Mouse (Mus musculus): ENCODE data around the gene Slc25a47. TPM values are rescaled to one million over a fixed set of nuclear protein-coding genes. Genes with fewer than 3 reads are reported as not detected.

Gene Slc25a47
- polyA plus RNA-seq, 1 experiment from 2014 or later = 9.8 TPM

GRCm38 (mm10) chr12:108858486-108858885 lies 22.6 kb downstream of the Slc25a47 start:
- no peak overlapping the region for H3K27ac ChIP-seq (ENCODE audit: low read depth, low read length)
- H3K9ac ChIP-seq (ENCODE audit: low read length) = no peak overlapping the region
- H3K36me3 ChIP-seq (ENCODE audit: control insufficient read depth, insufficient read depth, low read length) = peaks cover 3% of the 10 kb centered on the region; the same call in 1 of the 2 replicates
- no peak for DNase-seq (ENCODE audit: low spot score, missing footprints)
- ATAC-seq (ENCODE audit: low FRiP score) = no peak
- no peaks in the 10 kb centered on the region for H3K27me3 ChIP-seq (ENCODE audit: control insufficient read depth, insufficient read depth, low read length)
- H3K9me3 ChIP-seq (ENCODE audit: control insufficient read depth, low read length) = no peaks in the 10 kb centered on the region
- H3K4me1 ChIP-seq (ENCODE audit: control insufficient read depth, insufficient read depth, low read length) = no peaks in the 10 kb centered on the region
- no peak overlapping the region for H3K4me3 ChIP-seq (ENCODE audit: low read depth, low read length)
- WGBS = 91% methylated on average over 5 of the region's 5 CpGs
- no peak overlapping the region for H3K4me2 ChIP-seq

- no peak overlapping the region for H3K27ac ChIP-seq (ENCODE audit: low read depth, low read length)
- H3K36me3 ChIP-seq (ENCODE audit: control insufficient read depth, insufficient read depth, low read length) = peaks cover 36% of the 10 kb centered on the region
- no peak overlapping the region for H3K9ac ChIP-seq (ENCODE audit: low read length)
- H3K4me3 ChIP-seq (ENCODE audit: low read depth, low read length) = no peak overlapping the region
- H3K27me3 ChIP-seq (ENCODE audit: control insufficient read depth, insufficient read depth, low read length) = no peaks in the 10 kb centered on the region
- 94% methylated on average over 6 of the region's 6 CpGs for WGBS
- DNase-seq (ENCODE audit: low spot score, missing footprints) (no peak), ATAC-seq (ENCODE audit: low FRiP score) (no peak)
- no peak overlapping the region for H3K4me2 ChIP-seq
- no peaks in the 10 kb centered on the region for H3K9me3 ChIP-seq (ENCODE audit: control insufficient read depth, low read length)
- H3K4me1 ChIP-seq (ENCODE audit: control insufficient read depth, insufficient read depth, low read length) = no peaks in the 10 kb centered on the region
These were observed 29.2 kb downstream of the Slc25a47 start for GRCm38 (mm10) chr12:108865007-108865494.

GRCm38 (mm10) chr12:108869575-108869974 lies 33.7 kb downstream of the Slc25a47 start:
- 85% methylated on average over 2 of the region's 2 CpGs for WGBS
- H3K9ac ChIP-seq (ENCODE audit: low read length) = no peak overlapping the region
- DNase-seq (ENCODE audit: low spot score, missing footprints) (peak; percentile 76), ATAC-seq (ENCODE audit: low FRiP score) (no peak)
- H3K4me3 ChIP-seq (ENCODE audit: low read depth, low read length) = no peak overlapping the region
- H3K4me1 ChIP-seq (ENCODE audit: control insufficient read depth, insufficient read depth, low read length) = no peaks in the 10 kb centered on the region
- no peaks in the 10 kb centered on the region for H3K9me3 ChIP-seq (ENCODE audit: control insufficient read depth, low read length)
- H3K27ac ChIP-seq (ENCODE audit: low read depth, low read length) = no peak overlapping the region
- H3K4me2 ChIP-seq = no peak overlapping the region
- H3K27me3 ChIP-seq (ENCODE audit: control insufficient read depth, insufficient read depth, low read length) = no peaks in the 10 kb centered on the region
- peaks cover 38% of the 10 kb centered on the region for H3K36me3 ChIP-seq (ENCODE audit: control insufficient read depth, insufficient read depth, low read length)

GRCm38 (mm10) chr12:108873122-108873521 lies 37.3 kb downstream of the Slc25a47 start:
- Histone ChIP-seq H3K9me3 (ENCODE audit: control insufficient read depth, low read length) (no peaks in the 10 kb centered on the region), H3K4me3 (ENCODE audit: low read depth, low read length) (no peak overlapping the region), H3K27me3 (ENCODE audit: control insufficient read depth, insufficient read depth, low read length) (no peaks in the 10 kb centered on the region), H3K27ac (ENCODE audit: low read depth, low read length) (no peak overlapping the region), H3K4me1 (ENCODE audit: control insufficient read depth, insufficient read depth, low read length) (no peaks in the 10 kb centered on the region), H3K4me2 (no peak overlapping the region), H3K36me3 (ENCODE audit: control insufficient read depth, insufficient read depth, low read length) (peaks cover 28% of the 10 kb centered on the region), H3K9ac (ENCODE audit: low read length) (no peak overlapping the region)
- ATAC-seq (ENCODE audit: low FRiP score) (no peak), DNase-seq (ENCODE audit: low spot score, missing footprints) (peak; percentile 6)
- 85% methylated on average over 5 of the region's 5 CpGs for WGBS

GRCm38 (mm10) chr12:108879138-108879537 lies 43.3 kb downstream of the Slc25a47 start:
- Histone ChIP-seq H3K36me3 (ENCODE audit: control insufficient read depth, insufficient read depth, low read length) (peaks cover 11% of the 10 kb centered on the region; the same call in 1 of the 2 replicates), H3K9ac (ENCODE audit: low read length) (no peak overlapping the region), H3K4me3 (ENCODE audit: low read depth, low read length) (no peak overlapping the region), H3K27ac (ENCODE audit: low read depth, low read length) (no peak overlapping the region), H3K4me1 (ENCODE audit: control insufficient read depth, insufficient read depth, low read length) (no peaks in the 10 kb centered on the region), H3K27me3 (ENCODE audit: control insufficient read depth, insufficient read depth, low read length) (no peaks in the 10 kb centered on the region), H3K4me2 (no peak overlapping the region), H3K9me3 (ENCODE audit: control insufficient read depth, low read length) (no peaks in the 10 kb centered on the region)
- DNase-seq (ENCODE audit: low spot score, missing footprints) = no peak
- WGBS = 90% methylated on average over 4 of the region's 4 CpGs
- no peak for ATAC-seq (ENCODE audit: low FRiP score)

GRCm38 (mm10) chr12:108880606-108881005 lies 44.8 kb downstream of the Slc25a47 start:
- DNase-seq (ENCODE audit: low spot score, missing footprints) (no peak), ATAC-seq (ENCODE audit: low FRiP score) (no peak)
- Histone ChIP-seq H3K27me3 (ENCODE audit: control insufficient read depth, insufficient read depth, low read length) (no peaks in the 10 kb centered on the region), H3K4me3 (ENCODE audit: low read depth, low read length) (no peak overlapping the region), H3K36me3 (ENCODE audit: control insufficient read depth, insufficient read depth, low read length) (peaks cover 6% of the 10 kb centered on the region; the same call in 1 of the 2 replicates), H3K4me1 (ENCODE audit: control insufficient read depth, insufficient read depth, low read length) (no peaks in the 10 kb centered on the region), H3K9me3 (ENCODE audit: control insufficient read depth, low read length) (no peaks in the 10 kb centered on the region), H3K4me2 (no peak overlapping the region), H3K9ac (ENCODE audit: low read length) (no peak overlapping the region), H3K27ac (ENCODE audit: low read depth, low read length) (no peak overlapping the region)
- WGBS = 96% methylated on average over 5 of the region's 5 CpGs

GRCm38 (mm10) chr12:108881192-108881591 lies 45.3 kb downstream of the Slc25a47 start:
- ATAC-seq (ENCODE audit: low FRiP score) (no peak), DNase-seq (ENCODE audit: low spot score, missing footprints) (no peak)
- Histone ChIP-seq H3K36me3 (ENCODE audit: control insufficient read depth, insufficient read depth, low read length) (peaks cover 6% of the 10 kb centered on the region; the same call in 1 of the 2 replicates), H3K4me3 (ENCODE audit: low read depth, low read length) (no peak overlapping the region), H3K4me1 (ENCODE audit: control insufficient read depth, insufficient read depth, low read length) (no peaks in the 10 kb centered on the region), H3K27me3 (ENCODE audit: control insufficient read depth, insufficient read depth, low read length) (no peaks in the 10 kb centered on the region), H3K9ac (ENCODE audit: low read length) (no peak overlapping the region), H3K27ac (ENCODE audit: low read depth, low read length) (no peak overlapping the region), H3K9me3 (ENCODE audit: control insufficient read depth, low read length) (no peaks in the 10 kb centered on the region), H3K4me2 (no peak overlapping the region)
- 96% methylated on average over 3 of the region's 3 CpGs for WGBS

- no peak overlapping the region for H3K4me2 ChIP-seq
- H3K27ac ChIP-seq (ENCODE audit: low read depth, low read length) = no peak overlapping the region
- ATAC-seq (ENCODE audit: low FRiP score) (no peak), DNase-seq (ENCODE audit: low spot score, missing footprints) (no peak)
- H3K27me3 ChIP-seq (ENCODE audit: control insufficient read depth, insufficient read depth, low read length) = no peaks in the 10 kb centered on the region
- 90% methylated on average over 8 of the region's 8 CpGs for WGBS
- H3K9ac ChIP-seq (ENCODE audit: low read length) = no peak overlapping the region
- no peaks in the 10 kb centered on the region for H3K4me1 ChIP-seq (ENCODE audit: control insufficient read depth, insufficient read depth, low read length)
- peaks cover 13% of the 10 kb centered on the region; the same call in 1 of the 2 replicates for H3K36me3 ChIP-seq (ENCODE audit: control insufficient read depth, insufficient read depth, low read length)
- H3K4me3 ChIP-seq (ENCODE audit: low read depth, low read length) = no peak overlapping the region
- no peaks in the 10 kb centered on the region for H3K9me3 ChIP-seq (ENCODE audit: control insufficient read depth, low read length)
These were observed 46.9 kb downstream of the Slc25a47 start for GRCm38 (mm10) chr12:108882776-108883175.

GRCm38 (mm10) chr12:108885906-108886305 lies 50.1 kb downstream of the Slc25a47 start:
- no peak for ATAC-seq (ENCODE audit: low FRiP score)
- Histone ChIP-seq H3K9ac (ENCODE audit: low read length) (no peak overlapping the region), H3K27me3 (ENCODE audit: control insufficient read depth, insufficient read depth, low read length) (no peaks in the 10 kb centered on the region), H3K36me3 (ENCODE audit: control insufficient read depth, insufficient read depth, low read length) (peaks cover 8% of the 10 kb centered on the region), H3K4me1 (ENCODE audit: control insufficient read depth, insufficient read depth, low read length) (no peaks in the 10 kb centered on the region), H3K9me3 (ENCODE audit: control insufficient read depth, low read length) (no peaks in the 10 kb centered on the region), H3K27ac (ENCODE audit: low read depth, low read length) (no peak overlapping the region), H3K4me2 (no peak overlapping the region), H3K4me3 (ENCODE audit: low read depth, low read length) (no peak overlapping the region)
- DNase-seq (ENCODE audit: low spot score, missing footprints) = no peak
- 91% methylated on average over 1 of the region's 1 CpGs for WGBS

Data from midbrain, embryonic 11.5 days (tissue).